21 mouse cellular contexts compared by ENCODE assay signal in genomic region chr1:145972416-145972815, GRCm38 (mm10).
"Had no signal": no experiment of that assay in that cellular context is flagged by ENCODE, and none has a peak within 500 bp of the region (broad histone marks: within the 10 kb centered on the region; RNA-seq: fewer than 3 reads in every experiment).

No protein-coding gene starts in this region.

- H3K27me3 ChIP-seq: kidney, embryonic 15.5 days; limb, embryonic 12.5 days; limb, embryonic 15.5 days; liver, embryonic 13.5 days; neural tube, embryonic 12.5 days; neural tube, embryonic 15.5 days had no signal

- H3K36me3 ChIP-seq: kidney, embryonic 15.5 days; limb, embryonic 12.5 days; limb, embryonic 15.5 days; liver, embryonic 13.5 days; neural tube, embryonic 12.5 days; neural tube, embryonic 15.5 days had no signal

- H3K4me2 ChIP-seq: kidney, embryonic 15.5 days; limb, embryonic 12.5 days; limb, embryonic 15.5 days; liver, embryonic 13.5 days; midbrain, embryonic 11.5 days; neural tube, embryonic 12.5 days; neural tube, embryonic 15.5 days had no signal

- H3K4me3 ChIP-seq: kidney, embryonic 15.5 days; limb, embryonic 12.5 days; limb, embryonic 15.5 days; liver, embryonic 13.5 days; neural tube, embryonic 12.5 days; neural tube, embryonic 15.5 days had no signal

- H3K4me1 ChIP-seq: kidney, embryonic 15.5 days; limb, embryonic 12.5 days; limb, embryonic 15.5 days; liver, embryonic 13.5 days; neural tube, embryonic 12.5 days; neural tube, embryonic 15.5 days had no signal

- H3K9ac ChIP-seq: kidney, embryonic 15.5 days; limb, embryonic 12.5 days; limb, embryonic 15.5 days; liver, embryonic 13.5 days; neural tube, embryonic 12.5 days; neural tube, embryonic 15.5 days had no signal

- H3K9me3 ChIP-seq: kidney, embryonic 15.5 days; limb, embryonic 12.5 days; limb, embryonic 15.5 days; liver, embryonic 13.5 days; neural tube, embryonic 12.5 days; neural tube, embryonic 15.5 days had no signal

- DNase-seq: kidney, postnatal 10 days; kidney, postnatal 4 days; left cerebral cortex, postnatal 4 days; liver, embryonic 13.5 days; lung, adult 2 months; lung, postnatal 14 days; lung, postnatal 4 days; midbrain, embryonic 14.5 days; right cerebral cortex, adult 18-20 months; right cerebral cortex, postnatal 14 days; right cerebral cortex, postnatal 4 days; thymus, adult 2 months; thymus, postnatal 14 days; thymus, postnatal 4 days had no signal

- H3K27ac ChIP-seq: kidney, embryonic 15.5 days; limb, embryonic 12.5 days; limb, embryonic 15.5 days; liver, embryonic 13.5 days; neural tube, embryonic 12.5 days; neural tube, embryonic 15.5 days; stomach, postnatal 0 days had no signal
